Mouse (Mus musculus): ENCODE measurements around the gene Odf2l.

DNA sequence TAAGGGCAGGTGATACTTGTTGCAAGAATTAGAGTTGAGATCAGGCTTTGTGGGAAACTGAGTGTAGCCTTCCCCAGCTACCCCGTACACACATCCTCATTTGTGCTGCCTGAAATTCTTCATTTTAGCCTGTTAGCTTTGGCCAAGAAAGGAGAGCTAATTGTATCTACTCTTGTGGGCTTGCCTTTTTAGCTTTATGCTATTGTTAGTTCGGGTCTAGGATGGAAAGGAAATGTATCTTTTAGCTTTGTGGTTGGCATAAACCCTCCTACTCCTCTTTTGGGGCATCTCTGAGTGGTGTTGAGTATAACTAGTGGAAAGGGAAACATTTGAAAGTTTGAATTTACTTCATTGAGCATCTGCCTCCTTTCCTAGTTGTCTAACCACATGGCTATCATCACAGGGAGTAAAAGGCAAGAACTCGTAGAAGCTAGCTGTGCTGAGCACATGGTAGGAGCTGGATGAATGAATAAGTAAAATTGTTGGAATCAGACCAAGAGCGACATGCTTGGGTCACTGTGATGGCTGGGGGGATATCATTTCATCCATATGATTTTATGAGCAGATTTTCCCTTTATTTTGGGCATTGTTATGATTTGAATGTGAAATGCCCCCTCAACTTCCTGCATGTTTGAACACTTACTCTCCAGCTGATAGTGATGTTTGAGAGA lies 53.1 kb downstream of the Odf2l start:
- TF ChIP-seq ZNF384 (IDR thresholded peaks at IDR 0.05; ENCODE audit: low read depth, low read length), result no peak
- TF ChIP-seq MAFK (IDR thresholded peaks at IDR 0.05; ENCODE audit: insufficient read depth, low read depth, low read length), result no peak
